Mouse (Mus musculus) T-helper 17 cell (primary cell): ENCODE results near the gene Adgrg5.

Experiments used
- in situ Hi-C, 2 experiments: fragments of 300-600 bp; cut with MboI, MseI; formaldehyde crosslinking; loops; 1 replicate in 1 of 2; 2 replicates in 1 of 2; pipeline ENCODE4 v1.15.1; 2025; ENCODE audit warnings: high pct_unique_total_duplicates in 2 of 2

The Adgrg5 gene

DNA sequence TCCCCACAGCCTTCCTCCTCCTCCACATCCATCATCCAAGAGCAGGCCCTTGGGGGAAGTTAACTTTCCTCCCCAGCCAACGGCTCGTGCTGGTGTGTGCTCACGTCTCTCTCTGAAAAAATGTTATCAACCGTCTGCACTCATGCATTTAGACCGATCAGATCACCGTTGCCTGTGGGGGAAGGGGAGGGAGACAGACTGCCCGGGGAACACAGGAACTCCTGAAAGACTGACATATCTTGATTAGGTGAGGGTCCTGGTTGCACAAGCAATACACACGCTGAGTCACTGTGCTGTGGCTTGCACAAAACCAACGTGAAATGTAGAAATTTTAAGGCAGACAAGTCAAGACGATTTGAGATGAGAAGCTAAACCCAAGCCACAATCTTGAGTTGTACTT lies 41.3 kb downstream of the Adgrg5 start:
- in situ Hi-C loops, result loop anchor here in 1 of 2 experiments (5.0 kb wide), 2 partner anchors 32 to 102 kb away; no protein-coding TSS in a partner anchor

DNA sequence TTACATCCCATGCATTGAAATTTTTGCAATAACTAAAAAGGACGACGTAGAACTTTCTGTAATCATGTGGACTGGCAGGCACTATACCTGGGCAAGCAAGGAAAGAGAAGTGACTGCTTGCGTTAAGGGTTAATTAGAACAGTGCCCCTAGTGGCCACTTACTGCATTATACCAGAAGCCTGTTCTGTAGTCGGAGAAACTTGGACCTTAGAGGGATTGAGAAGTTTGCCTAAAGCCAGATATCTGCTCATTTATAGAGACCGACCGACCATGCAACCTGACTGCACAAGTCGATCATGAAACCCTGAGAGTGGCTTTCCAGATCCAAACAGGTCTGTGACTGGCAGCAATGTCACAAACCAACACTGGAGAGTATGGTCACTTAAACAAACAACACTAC lies 43.1 kb downstream of the Adgrg5 start:
- in situ Hi-C loops, result no loop called here

DNA sequence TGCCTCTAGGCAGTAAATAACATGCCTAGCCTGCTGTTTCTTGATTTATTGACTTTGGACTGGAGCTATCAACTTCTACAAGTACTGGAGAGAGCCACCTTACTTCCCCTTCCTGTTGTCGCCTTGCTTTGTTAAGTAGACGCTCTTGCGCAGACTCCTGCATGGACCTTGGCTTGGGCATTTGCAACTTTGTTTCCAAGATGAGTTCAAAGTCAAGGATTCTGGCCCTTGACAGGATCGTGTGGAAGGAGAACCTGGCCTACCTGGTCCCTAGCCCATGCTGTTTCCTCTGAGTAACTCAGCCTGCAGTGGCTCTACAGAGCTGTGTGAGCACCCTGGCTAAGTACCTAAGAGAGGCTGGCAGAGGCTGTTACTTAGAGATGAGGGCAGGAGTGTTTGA lies 43.6 kb downstream of the Adgrg5 start:
- in situ Hi-C loops, result no loop called here

DNA sequence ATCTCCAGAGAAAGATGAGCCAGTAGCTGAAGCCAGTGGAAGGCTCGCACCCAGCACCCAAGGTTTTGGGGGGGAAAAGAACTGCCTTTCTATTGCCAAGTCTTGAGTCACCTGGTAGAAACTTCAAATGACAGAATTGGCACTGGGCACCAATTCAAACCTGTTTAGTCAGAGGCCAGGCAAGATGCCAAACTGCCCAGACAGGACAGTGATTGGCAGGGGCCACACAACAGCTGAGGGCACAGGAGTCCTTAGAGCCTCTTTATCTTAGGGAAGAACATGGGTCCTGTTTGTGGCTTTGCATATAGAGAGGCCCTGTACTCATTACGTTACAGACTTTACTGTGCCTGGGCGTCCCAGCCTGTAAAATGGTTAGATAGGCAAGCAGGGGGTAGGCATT lies 44.1 kb downstream of the Adgrg5 start:
- in situ Hi-C loops, result no loop called here

DNA sequence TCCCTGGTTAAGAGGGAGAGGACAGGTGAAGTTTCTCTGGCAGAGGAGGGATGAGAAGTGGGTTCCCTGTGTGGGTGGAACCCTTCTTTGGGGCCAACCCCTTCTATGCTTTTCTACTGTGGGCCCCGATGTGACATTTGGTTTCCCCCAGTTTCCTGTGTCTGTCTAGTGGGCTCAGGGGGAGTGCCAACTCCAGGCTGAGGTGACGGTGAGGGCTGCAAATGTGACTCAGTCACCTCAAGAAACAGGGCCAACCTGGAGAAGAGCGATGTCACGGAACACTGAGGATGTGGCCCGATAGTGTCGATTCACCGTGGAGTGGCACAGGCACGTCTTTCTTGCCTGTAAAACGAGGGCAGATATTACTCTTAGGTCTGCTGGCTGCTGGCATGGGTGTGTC lies 49.8 kb downstream of the Adgrg5 start:
- in situ Hi-C loops, result loop anchor here in 1 of 2 experiments (10.0 kb wide), 1 partner anchor 452 kb away; no protein-coding TSS in a partner anchor

DNA sequence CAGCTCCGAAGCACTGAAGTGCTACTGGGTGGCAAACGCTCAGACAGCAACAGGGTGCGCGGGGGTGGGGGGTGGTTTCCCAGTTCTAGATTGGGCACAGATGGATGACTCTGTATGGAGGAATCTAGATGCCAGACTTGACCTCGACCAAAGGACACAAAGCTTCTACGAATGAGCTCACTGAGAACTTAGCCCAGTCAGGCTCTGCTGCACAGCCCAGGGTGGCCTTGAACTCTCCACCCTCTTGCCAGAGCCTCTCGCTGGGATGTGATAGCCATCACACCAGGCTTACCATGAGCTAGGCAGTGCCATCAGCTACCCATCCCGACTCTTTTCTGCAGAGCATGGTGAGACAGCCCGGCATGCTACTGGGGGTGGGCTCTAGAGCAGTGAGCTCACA lies 50.3 kb downstream of the Adgrg5 start:
- in situ Hi-C loops, result loop anchor here in 1 of 2 experiments (10.0 kb wide), 1 partner anchor 451 kb away; no protein-coding TSS in a partner anchor

DNA sequence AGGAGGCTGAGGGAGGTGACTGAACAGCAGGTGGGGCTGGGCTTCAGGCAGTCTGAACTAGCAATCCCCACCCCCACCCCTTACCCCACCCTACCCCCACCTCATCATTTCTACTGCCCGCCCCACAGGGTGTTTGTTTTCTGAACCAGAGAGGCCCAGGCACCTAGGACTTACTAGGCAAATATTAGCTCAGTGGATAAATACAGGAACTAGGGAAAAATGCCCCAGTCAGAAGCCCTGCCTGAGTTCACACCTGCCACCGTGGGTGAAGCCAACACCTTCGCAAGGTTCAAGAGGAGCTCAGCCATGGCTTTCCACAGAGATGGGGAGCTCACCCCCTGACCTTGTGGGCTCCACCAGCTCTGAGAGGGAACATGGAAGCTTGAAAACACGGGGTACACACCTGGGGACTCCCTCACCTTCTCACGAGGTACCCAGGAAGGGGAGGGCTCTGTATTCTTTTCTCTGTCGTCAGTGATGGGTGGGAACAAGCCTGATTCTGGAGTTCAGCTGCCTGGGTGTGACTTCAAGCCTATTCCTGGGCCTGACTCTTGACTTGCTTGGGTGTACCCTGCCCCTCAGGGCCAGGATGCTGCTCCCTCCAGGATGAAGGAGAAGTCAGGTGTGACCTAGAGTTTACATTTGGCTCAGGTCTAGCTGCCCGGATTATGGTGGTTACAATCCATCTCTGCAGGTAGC lies 51.1 kb downstream of the Adgrg5 start, which contains the start of gene Adgrg1:
Gene Adgrg1 (plus strand): TSS at position 285 of the 699 bp plus-strand sequence.
- in situ Hi-C loops, result loop anchor here in 1 of 2 experiments (10.0 kb wide), 1 partner anchor 450 kb away; no protein-coding TSS in a partner anchor

DNA sequence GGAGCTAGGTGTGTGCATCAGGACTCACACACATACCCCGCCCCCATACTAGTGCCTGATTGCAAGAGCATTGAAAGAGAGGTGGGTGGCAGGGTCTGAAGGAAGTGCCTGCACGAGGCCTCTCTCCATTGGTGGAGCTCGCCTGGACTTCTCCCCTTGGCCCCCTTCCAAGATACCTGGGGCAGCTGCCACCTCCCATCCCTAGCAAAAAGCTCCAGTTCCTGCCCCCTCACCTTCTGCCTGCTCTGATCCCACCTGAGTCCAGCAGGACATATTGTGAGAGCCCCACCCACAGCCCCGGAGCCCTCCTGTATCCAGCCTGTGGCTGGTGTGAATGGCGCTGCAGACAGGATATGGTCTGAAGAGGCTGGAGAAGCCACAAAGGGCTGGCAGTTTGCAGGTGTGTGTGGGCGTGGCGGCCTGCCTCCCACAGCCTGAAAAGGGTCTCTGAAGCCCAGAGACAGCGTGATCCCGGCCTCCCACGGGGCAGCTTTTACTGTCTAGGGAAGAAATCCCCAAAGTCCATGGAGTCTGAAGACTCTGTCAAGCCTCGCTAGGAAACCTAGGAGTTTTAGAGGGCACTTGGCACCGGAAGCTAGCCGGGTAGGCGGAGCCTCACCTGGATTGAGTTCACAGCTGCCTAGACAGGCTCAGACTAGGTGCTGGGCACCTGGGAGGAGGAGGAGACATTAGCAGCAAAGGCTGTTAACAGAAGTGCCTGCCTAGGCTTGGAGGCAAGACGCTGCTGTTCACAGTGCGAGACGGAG lies 53.3 kb downstream of the Adgrg5 start:
- in situ Hi-C loops, result loop anchor here in 1 of 2 experiments (10.0 kb wide), 1 partner anchor 448 kb away; no protein-coding TSS in a partner anchor

DNA sequence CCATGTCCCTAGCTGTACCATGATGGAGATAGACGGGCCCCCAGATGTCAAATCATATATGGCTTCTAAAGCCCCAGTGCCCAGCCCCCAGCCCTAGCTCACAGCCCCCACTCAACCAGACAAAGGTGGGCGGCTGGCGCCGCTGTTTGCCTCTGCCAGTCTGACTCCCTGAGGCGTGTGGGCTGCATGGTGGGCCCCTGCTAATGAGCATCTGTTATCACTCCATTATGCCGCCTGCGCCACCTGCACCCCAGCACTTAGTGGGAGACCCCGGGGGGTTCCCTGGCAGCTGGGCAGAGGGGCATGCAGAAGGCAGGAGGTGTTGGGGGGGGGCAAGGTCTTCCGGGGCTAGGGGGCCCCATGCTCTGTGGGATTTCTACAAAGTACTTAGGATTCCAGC lies 54.6 kb downstream of the Adgrg5 start:
- in situ Hi-C loops, result loop anchor here in 1 of 2 experiments (10.0 kb wide), 1 partner anchor 447 kb away; no protein-coding TSS in a partner anchor

DNA sequence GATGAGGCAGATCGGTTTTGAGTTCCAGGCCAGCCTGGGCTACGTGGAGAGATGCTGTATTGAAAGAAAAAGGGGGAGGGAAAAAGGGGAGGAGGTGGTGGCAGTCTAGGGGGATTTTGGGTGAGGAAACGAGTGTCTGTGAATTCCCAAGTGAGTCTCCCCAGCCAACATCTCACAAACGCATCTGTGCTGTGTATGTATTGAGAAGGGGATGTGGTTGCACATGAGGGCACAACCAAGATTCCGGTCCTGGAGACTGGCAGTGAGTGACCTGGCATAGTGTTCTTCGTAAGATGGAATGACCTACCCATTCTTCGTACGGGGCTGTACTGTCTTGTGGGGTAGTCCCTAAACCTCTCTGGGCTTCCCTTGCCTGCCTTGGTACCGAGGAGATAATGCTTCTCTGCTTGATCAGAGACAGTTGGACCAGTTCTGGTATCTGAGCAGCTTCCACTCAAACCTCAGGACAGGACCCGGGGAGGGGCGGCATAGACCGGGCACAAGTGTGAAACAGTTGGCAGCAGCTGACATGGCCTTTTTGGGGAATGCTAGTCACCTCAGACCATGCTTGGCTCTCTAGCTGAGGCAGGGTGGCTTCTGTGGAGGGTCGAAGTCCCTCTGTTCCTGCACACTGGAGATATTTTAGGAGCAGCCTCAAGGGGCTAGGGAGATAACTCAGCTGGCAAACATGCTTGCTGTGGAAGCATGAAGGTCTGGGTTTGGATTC lies 55.3 kb downstream of the Adgrg5 start:
- in situ Hi-C loops, result loop anchor here in 1 of 2 experiments (10.0 kb wide), 1 partner anchor 446 kb away; no protein-coding TSS in a partner anchor

DNA sequence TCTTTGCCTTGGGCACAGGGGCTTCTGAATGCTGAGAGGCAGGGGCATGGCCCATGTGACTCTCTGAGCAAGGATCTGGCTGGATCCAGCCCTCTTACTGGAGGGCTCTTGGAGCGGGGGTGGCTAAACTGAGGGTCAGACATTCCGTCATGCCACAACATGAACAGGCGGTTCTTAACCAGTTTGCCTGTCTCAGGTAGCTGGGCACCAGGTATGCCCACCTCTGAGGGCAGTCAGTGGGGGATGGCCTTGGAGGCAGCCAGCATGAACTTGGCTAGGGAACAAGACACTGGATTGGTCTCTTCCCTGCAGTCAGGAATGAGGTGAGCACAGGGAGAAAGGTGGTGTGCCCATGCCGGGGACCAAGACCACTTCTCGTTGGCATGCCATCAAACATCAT lies 56.7 kb downstream of the Adgrg5 start:
- in situ Hi-C loops, result no loop called here

DNA sequence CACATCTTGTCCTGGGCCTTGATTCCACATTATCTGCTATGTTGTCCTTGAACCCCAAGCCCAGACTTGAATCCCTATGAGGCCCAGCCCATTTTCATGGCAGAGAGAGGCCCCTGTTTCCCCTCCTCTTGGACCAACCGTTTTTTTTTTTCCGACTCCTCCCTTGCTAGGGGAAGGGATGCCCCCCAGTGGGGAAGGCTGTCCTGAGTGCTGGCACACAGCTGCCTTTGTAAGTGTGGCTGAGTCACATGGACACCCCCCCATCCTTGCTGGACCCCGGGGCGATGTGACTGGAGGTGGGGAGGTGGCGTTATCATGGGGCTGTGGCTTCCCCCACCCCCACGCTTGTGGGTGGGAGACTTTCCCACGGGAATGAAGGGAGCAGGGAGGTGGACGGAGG lies 57.5 kb downstream of the Adgrg5 start:
- in situ Hi-C loops, result no loop called here

DNA sequence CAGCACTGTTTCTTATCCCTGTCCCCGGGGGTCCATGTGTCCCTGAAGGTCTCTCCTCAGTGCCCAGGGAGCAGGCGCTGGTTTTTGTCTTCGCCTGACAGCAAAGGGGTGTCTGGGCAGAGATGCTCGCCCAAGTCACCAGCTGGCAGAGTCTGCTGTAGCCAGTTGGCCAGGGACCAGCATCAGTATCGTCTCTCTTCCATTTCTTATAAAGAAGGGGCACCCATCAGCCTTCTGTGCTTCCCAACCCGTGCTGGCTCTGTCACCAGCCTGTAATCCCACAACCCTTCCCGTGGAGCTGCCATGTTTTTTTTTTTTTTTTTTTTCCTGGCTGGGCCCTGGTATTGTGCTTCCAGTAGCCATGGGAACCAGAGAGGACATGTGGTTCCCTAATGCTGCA lies 58.4 kb downstream of the Adgrg5 start:
- in situ Hi-C loops, result no loop called here

DNA sequence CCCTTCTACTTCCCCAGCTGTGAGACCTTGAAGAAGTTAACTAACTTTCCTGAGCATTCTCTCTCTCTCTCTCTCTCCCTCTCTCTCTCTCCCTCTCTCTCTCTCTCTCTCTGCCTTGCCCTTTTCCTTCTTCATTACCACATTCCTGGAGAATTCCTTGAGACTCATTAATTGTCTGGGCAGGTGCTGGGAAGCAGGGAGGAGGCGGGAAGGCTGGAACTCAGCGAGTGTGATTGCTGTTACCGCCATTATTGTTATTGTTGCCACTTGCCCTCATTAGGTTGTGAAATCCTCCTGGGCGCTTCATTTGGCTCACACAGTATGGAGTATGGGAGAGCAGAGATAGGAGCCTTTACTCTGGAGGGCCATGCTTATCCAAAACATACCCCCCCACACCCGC lies 59.7 kb downstream of the Adgrg5 start:
- in situ Hi-C loops, result no loop called here

DNA sequence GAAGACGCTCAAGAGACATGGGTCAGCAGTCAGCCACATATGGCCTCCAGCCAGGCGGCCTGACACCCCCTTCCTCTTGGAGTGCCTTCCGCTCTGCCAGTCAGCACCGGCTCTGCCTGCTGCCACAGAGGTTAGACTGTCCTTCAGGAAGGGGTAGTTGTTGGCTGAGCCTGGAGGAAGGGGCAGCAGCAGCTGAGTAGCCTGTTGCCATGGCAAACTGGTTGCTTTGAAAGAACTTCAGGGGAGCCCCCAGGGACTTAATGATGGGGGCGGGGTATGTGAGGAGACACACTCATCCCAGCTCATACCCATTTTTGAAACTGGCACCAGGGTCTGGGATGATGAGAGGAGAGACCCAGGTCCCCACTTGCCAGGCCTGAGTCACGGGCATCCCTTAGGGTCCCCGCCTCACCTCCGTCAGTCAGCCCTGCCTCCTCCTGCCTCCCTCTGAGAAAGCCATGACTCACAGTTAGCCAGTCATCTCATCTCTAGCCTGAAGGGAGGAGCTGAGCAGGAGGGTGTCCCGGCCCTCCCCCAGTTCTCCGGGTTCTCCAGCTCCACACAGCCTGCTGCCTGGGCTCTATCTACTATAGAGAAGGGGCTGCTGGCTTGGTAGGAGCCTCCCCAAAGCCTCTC lies 60.5 kb downstream of the Adgrg5 start:
- in situ Hi-C loops, result no loop called here

DNA sequence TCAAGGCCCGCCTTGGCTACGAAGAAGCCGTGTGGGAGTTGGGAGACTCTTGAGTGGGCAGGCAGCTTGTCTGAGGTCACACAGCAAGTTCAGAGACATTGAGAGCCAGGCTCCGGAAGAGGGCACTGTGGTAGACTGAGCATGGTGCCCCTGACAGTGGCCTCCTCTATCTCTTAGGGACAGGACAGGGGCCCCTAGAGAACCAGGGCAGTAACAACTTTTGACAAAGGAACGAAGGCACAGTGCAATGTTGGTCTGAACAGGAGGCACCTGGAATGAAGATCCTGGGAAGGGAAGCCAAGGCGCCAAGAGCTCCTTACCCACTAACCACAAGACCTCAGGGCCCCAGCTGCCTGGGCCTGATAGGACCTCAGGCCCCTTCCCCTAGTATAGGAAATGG lies 61.5 kb downstream of the Adgrg5 start:
- in situ Hi-C loops, result no loop called here

DNA sequence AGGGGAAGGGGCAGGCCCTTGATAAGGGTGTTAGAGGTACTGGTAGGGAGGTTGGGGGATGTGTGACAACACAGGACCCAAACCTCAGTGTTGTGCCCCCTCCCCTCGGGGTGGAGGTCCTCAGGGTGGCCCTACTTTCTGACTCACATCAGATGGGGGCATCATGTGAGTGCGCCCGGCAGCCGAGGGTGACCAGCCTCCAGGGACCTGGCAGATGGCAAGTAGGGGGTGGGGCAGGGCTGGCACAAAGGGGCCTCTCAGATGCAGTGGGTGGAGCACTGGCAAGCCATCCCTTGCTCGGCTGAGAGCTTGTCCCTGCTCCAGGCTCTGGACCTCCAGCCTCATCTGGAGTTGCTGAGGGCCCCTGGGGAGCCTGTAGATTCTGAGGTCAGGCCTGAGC lies 63.2 kb downstream of the Adgrg5 start:
- in situ Hi-C loops, result no loop called here

DNA sequence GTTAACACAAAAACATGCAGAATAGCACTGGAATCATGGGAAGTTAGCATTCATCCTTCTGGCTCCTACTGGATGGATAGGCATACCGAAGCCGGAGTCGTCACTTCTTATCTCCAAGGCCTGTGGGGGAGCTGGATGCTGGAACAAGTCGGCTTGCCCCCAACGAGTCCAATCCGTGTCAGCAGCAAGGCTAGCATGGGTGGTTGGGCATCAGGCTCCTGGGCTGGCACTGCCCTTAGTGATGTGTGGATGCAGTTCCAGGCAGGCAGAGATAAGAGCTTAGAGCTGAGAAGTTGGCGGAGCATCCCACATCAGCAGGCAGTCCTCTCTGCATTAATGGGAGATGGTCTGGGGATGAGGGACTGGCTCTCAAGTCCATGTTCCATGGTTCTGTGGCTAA lies 64.1 kb downstream of the Adgrg5 start:
- in situ Hi-C loops, result no loop called here

DNA sequence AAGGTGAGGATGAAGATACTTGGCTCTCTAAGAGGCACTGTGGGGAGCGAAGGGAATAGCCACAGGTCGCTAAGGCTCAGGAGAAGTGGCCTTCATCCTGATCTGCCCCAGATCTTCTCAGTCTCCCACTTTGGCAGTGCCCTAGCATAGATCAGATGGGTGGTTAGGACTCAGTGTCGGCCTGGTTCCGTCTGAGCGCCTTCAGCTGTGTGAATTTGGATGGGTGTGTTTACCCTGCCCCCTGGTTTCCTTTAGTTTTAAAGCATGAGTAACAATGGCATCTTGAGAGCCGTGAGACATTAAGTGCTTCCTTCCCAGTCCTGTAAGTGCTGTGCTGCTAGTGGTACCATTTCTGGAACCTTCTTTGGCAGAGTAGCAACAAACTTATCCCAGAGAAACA lies 65.1 kb downstream of the Adgrg5 start:
- in situ Hi-C loops, result no loop called here

DNA sequence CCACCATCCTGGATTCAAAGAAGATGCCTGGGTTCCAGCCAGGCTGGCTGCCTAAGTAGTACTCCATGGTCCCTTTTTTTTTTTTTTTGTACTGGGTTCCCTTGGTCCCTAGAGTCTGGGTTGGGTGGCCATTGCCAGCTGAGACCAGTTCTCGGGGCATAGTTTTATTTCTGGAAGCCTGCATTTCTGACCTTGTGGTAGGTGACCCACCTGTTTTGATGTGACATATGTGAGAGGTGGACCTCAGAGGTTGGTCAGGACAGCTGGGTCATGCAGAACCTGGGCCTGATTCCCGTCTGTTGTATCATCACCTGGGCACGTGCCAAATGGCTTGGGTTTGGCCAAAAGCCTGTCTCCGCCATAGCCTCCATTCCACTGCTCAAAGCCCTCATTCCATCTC lies 66.2 kb downstream of the Adgrg5 start:
- in situ Hi-C loops, result no loop called here
